Mouse (Mus musculus): Measurements from ENCODE around the gene Cldn10. TPM values are rescaled to one million over a fixed set of nuclear protein-coding genes. Genes with fewer than 3 reads are reported as not detected.

Cldn10 gene
- total RNA-seq, 2 experiments from 2014 or later, result 29.1 to 30.0 TPM

DNA sequence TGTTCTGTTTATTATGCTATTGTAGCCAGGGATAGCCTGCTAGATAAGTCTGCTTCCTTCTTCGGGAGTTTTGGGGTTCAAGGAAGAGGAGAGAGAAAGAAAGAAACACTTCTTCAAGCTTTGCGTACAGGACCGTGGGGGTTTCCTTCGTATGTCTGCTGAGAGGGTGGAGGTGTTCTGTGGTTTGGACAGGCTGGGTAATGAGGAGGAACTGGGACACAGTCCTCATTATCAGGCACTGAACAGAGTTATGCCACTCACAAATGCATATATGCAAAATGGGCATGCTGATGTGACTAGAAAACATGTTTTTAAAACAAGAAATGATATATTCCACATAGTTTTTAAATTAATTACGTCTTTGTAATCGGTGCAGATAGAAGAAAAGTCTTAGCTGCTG lies 68.9 kb downstream of the Cldn10 start:
- no peak for DNase-seq (ENCODE audit: low spot score in 2 of 2)

DNA sequence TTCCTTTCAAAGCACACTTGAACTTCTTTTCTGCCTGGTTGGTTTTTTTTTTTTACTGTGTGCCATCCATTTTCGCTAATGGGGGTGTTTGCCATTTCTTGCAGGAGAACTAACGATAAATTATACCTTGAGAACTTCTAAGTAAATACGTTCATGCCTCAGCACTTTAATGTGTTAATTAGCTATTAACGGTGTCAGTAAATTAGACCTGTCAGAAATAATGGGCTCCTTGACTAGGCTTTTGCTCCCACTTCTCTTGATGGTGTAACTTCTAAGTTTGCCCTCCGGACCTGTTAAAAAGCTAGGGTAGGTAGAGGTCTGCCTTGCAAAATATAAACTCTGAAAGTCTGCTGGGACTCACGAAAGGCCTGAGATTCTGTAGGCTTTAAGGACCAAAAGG lies 70.6 kb downstream of the Cldn10 start:
- no peak for DNase-seq (ENCODE audit: low spot score in 2 of 2)

DNA sequence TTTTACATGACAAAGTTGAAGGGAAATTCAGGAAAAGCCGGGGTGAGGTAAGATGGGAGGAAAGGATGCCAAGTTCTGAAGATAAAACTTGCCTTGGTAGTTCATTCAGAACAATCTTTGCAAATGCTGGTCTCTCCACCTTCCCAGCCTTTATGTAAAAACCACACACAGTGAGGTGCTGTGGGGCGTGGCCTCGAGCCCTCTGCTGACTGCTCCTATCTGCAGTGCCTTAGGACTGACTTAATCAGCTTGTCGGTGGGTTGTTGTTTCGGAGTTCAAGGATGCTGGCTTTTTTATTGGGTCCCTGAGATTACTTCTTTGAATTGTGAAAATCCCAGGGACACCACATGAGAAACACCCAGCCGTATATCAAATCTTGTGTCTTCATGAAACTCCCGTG lies 74.5 kb downstream of the Cldn10 start:
- DNase-seq (ENCODE audit: low spot score in 2 of 2), result no peak

DNA sequence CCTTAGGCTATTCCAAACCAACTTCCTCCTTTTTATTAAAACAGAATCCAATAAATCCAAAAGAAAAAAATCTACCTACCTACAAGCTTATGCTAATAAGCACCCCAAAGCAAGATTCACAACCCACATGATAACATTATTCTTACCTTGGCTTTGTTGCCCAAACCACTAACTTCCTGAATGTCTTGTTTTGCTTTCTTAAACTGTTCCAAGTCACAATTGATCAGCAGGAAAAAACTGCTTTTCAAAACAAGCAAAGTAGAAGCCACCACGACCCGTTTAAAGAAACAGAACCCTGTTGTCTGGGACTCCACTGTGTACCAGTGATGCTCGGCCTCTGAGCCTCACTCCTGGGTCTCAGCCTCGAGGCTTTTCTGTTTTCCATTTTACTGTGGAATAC lies 77.2 kb downstream of the Cldn10 start:
- no peak for DNase-seq (ENCODE audit: low spot score in 2 of 2)

DNA sequence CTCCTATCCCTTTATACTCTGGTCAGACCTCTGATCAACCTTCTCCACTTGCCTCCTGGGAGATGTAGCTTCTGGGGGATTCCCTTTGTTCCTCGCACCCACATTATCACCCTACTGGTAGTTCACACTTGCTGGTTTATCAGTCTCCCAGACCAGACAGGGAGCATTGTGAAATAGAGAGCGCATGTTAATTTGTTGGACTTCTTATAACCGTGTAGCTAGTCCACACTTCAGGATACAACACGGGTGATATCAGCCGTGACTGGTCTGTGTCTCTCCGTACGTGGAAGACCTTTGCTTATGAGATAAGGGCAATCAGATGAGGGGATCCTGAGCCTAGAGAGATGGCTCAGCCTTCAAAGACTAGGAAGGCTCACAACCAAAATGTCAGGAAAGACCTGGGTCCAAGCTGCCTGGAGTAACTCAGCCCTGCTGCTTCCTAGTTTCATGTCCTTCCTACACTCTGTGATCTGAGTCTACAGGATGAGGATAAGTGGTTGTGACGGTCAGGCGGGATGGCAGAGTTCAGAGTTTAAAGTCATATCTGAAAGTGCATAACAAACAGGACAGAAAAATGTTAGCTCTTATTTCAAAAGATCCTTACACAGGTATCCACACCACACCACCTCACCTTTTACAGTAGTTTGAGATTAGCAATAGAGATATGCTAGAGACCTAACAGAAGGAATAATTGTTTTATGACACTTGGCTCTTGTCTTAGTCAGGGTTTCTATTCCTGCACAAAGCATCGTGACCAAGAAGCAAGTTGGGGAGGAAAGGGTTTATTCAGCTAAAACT lies 78.5 kb downstream of the Cldn10 start:
- no peak for DNase-seq (ENCODE audit: low spot score in 2 of 2)

DNA sequence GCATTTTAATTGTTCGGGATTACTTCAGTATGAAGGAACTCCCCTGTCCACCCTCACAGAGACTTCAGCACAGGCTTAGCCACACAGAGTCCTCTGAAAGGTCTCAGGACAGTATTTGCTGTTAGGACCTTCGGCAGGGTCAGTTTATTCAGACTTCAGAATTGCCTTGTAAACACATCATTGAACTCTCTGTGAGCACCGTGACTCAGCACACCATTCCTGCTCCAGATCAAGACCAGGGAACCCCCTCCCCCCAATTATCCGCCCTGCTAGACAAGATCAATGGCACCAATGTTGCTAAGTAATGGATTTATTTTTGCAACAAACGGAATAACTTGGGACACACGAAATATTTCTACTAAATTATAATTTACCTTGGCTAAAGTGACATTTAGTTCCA lies 79.7 kb downstream of the Cldn10 start:
- DNase-seq (ENCODE audit: low spot score in 2 of 2), result no peak

DNA sequence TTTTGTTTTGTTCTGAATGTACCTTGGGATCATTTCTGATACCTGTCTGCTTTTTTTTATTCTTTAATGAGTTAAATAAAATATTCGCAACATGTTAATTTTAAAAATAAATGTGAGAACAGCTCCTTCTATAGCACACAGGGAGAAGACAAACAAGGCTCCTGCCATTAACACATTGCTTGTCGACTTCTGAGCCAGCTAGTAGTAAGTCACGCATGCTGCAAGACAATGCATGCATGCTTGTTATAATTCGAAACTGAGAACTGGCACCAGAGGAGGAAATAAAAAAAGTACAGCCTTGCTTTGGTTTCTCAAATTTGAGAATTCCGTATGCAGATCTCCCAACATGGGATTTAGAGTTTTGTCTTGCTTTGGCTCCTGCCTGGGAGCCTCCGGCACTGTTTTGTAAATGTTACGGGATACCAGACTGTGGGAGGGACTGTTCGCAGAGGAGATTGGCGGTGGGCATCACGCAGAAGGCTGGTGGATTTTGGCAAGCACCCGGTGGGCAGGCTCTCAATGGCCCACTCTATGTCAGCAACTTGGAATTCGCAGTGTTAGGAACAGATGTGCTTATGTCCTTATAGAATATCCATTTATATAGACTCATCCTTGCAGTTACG lies 80.5 kb downstream of the Cldn10 start:
- DNase-seq (ENCODE audit: low spot score in 2 of 2), result no peak

DNA sequence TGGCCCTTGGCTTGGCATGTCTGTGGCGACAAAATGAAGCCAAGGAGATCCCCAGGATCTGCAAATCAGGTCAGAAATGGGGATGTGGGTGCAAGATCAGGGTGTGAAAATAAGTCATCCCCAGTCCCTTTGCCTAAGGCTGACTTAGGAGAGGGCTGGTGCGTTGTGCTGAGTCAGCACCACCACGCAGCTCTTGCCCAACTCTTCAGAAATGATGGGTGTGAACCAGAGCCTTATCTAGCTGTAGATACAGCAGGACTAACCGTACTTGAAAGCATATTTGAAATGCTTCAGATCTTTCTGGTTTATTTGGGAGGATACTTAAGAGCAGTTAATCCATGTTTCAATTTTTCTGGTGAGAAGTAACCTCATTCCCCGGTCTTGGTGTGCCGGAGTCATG lies 82.0 kb downstream of the Cldn10 start:
- DNase-seq (ENCODE audit: low spot score in 2 of 2), result no peak

DNA sequence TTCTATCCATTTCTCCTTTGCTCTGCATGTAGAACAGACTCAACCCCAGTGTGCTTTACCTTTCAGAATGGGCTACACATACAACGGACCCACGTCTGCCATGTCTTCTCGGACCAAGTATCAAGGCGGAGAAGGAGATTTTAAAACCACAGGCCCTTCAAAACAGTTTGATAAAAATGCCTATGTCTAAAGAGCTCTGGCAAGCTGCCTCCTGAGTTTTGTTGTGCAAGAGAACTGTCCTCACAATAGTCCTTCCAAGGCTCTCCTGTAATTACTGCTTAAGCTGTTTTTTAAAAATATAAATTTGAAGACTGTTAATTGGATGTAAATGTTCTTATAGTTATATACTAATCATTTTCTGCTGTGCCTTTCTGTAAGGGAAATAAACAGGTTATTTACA lies 86.4 kb downstream of the Cldn10 start:
- DNase-seq (ENCODE audit: low spot score in 2 of 2), result no peak

DNA sequence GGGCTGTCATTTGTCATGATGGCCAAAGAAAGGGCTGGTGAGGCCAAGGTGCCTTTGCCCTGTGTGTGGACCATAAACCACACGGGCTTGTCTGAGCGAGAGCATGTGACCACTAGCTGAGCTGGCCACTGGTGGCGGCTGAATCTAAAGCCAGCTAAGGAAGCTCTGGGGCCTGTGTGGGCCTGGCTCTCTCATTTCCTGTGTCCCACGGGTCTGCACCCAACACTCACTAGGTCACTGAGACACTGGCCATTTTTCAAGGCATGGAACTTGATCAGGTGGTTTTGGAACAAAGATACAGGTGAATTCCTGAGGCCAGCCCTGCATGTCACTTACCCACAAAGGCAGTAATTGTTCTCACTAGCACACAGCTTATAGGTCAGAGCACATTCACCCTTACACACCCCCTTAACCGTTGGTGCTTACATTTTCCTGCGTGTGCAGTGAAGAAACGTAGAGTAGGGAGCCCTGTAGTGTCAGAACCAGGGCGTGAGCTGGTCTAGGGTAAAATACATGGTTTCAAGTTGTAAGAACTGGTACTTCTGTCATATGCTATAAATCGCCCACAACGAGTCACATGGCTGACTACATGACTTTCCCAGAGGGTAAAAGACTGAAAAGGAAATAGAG lies 87.2 kb downstream of the Cldn10 start:
- no peak for DNase-seq (ENCODE audit: low spot score in 2 of 2)

DNA sequence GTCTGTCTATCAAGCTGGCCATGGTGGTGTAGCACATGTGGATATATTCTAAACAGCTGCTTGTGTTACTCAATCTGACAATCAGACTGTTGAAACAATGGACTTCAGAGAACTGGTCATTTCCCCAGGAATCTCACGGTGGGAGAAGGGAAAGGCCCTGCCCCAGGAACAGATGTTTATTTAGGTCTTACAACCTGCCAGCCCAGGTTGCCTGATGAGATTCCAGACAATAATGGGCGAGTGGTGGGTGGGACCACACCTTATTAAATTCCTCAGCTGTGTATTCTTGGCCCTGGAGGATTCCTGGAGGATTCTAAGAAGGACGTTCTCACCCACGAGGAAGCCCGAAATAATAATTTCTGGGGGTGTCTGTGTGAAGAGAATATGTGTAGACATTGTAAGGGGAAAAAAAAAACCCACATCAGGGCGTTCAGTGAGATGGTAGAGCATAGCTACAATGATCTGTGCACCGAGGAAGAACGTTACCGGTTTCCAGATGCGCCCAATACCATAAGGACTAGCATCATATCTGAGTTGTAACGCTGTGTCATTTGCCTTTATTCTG lies 90.7 kb downstream of the Cldn10 start:
- DNase-seq (ENCODE audit: low spot score in 2 of 2), result no peak

DNA sequence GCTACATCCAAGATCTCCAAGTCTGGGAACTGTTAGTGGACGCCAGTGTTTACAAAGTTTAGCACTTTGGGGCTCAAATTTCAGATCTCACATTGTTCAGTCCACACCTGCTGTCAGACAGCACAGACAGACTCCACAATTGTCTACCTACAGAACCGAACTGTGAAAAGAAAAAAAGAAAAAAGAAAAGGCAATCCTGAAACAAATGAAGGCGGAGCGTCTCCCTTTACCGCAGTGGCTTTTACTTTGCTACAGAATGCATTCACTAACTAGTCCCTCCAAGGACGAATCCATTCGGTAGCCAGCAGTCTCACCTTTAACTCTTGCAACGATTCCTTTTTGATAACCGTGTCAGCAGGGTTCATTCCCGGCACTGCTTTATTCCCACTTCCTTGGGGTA lies 93.0 kb downstream of the Cldn10 start:
- no peak for DNase-seq (ENCODE audit: low spot score in 2 of 2)

DNA sequence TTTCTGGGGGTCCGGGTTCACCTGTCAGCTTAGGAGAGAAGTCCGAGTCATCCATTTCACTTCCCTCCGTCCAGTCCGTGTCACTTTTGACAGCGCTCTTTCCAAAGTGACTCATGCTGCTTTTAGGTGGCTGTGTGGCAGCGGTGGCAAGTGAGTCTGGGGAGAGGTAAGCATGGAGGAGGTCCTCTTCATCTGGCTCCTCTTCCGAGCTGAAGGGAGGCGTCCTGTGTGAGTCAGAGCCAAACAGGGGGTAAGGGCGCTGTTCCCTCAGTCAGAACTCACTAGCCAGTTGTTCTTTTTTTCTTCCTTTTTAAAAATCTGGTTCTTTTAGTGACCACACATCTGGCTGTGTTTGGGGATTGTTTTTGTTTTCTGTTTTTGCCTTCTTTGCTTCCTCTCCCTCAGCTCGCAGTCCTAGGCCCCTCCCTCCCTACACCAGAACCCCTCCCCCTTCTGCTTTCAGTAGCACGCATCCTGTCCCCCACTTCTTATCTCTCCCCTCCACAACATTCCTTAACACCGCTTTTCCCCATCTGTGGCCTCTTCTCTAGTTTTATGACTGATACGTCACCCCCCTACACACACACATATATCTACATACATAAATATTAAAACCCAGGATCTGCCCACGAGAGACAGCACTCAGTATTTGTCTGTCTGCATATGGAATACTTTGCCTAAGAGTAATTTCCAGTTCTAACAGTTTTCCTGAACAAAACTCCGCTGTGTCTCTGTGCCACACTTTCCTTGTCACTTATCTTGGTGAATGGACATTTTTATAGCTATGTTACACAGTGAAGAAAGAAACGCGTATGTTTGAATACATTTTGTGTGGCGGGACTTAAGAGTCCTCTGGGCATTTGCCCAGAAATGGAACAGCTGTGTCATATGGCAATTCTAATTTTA lies 95.9 kb downstream of the Cldn10 start:
- no peak for DNase-seq (ENCODE audit: low spot score in 2 of 2)

DNA sequence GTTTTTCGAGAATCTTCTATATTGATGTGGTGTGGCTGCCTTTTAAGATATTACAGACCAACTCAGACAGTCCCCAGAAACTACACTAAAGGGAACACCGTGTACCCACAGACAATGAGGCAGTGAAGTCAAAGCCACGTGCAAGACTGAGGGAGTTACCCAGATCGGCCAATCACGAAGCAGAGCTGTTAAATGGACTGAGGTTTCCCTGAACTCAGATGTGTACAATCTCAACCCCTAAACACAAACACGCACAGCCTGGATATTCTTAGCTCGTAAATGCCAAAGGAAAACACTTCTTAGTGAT lies 96.5 kb downstream of the Cldn10 start:
- peak in 1 of 2 experiments; percentile 25 for DNase-seq (ENCODE audit: low spot score in 2 of 2)

DNA sequence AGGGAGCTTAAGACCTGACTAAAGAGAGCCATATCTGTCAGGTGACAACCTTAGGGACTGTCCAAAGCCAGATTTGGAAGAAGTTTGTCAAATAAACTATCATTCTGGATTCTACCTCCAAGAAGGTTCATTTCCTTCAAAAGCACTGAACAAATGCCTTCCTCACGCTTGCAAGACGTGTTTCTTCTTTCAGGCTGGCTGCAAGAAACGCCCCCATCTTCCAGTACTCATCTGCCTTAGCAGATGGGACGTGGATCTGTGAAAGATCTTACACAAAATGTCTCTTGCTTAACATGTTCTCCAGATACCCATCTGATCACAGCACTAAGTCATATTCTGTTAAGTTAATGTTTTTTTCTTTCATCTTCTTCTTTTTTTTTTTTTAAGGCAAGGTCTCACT lies 102.4 kb downstream of the Cldn10 start:
- peak; percentile 65 to 69 for DNase-seq (ENCODE audit: low spot score in 2 of 2)

DNA sequence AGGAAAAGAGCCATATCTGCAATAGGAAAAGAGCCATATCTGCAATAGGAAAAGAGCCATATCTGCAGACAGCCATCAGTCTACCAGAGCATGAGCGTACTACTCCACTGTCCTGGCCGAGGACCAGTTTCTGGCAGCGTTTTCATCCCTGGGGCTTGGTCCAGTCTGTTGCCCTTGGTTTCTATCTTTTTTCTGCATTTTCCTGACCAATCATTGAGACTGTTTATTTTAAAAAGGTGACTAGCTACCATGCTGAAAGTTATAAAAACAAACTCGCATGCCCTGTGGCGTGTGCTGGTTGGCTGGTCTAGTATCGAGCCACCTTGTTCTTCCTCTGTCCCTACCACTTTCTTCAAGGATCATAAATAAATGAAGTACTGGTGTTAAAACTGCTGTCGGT lies 107.5 kb downstream of the Cldn10 start:
- no peak for DNase-seq (ENCODE audit: low spot score in 2 of 2)

DNA sequence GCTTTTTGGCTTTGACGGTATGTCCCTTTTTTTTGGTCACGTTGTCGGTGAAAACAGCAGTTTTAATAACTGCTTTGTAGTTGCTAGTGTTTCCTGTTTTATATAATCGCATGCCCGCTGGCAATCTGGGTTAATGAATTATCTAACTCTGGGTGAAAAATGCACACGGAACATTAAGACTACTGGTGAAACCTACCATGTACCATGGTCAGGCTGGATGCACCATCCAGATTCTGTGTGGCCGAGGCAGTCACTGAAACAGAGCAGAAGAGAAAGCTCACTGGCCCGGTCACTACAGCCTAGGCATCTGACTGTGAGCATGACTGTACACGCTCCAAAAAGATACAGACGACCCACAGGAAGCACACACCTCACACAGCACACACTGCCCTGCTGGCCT lies 107.9 kb downstream of the Cldn10 start:
- no peak for DNase-seq (ENCODE audit: low spot score in 2 of 2)

DNA sequence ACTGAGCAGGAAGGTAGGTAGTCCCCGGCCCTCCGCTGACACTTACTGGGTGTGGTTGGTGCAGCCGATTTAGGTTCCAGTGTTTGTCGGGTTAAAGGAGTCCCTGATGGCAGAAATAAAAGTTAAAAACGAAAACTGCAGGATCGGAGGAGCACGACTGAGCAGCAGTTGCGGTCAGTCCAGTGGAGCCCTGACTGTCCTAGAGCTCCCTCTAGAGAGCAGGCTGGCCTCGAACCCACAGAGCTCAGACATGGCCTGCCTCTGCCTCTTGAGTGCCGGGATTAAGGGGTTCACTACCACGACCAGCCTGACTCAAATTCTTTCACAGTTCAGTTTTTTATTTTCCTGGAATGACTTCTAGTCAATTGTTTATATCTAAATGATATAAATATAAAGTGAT lies 112.2 kb downstream of the Cldn10 start:
- DNase-seq (ENCODE audit: low spot score in 2 of 2), result no peak

DNA sequence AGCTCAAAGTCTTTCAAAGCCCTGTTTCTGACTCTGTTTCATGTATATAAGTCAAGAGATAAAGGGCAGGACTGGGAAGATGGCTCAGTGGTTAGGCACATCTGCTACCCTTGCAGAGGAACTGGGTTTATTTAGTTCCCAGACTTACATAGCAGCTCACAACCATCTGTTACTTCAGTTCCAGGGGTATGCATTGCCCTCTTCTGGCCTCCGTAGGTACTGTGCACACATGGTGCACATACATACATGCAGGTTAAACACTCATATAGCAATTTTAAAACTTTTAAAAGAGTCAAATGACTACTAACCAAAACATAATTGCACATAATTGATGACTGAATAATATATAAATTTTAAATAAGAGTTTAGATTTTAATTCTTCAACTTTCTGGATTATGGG lies 113.2 kb downstream of the Cldn10 start:
- no peak for DNase-seq (ENCODE audit: low spot score in 2 of 2)

DNA sequence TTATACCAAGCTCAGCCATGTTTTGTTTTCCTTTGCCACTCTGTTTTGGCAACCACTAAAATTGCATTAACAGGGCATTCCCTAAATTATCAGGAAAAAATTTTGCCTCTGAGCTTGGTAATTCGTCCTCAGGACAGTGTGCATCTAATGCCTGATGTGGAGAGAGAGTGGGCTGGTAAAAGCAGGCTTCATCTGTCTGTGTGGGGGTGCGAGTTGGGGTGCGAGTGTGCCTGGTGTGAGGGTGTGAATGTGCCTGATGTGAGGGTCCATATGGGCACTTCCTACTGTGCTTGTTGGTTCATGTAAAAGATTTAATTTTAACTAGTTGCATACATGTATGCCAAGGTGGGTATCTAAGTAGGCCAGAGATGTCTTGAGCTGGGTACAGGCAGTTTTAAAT lies 115.7 kb downstream of the Cldn10 start:
- DNase-seq (ENCODE audit: low spot score in 2 of 2), result peak; percentile 31 to 42

DNA sequence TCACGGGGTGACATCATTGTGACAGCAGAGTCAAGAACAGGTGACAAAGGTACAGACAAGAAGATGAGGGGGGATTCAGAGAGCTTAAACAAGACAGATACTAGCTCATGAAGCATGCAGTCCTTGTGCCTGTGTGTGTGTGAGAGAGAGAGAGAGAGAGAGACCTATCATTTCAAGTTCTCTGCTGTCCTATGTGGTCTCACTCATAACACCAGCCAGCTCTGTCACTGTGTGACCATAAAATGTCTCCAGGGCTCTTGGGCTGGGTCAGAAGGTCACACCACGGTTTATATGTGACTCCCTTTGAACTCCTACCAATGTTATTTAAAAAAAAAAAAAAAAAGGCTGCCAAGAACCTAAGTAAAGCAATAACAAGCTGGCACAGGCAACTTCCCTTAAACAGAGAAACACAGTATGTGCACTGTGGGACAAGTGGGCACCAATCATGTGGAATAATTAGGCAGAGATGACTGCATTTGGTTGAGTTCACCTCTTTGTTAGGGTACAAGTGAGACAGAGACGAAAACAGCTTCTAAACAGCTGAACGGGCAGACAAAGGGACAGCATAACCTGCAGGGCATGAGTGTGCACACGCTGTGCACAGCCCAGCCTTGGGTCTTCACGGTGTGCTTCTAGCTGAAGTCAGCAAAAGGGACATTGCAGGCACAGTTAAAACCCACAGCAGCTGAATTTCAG lies 116.3 kb downstream of the Cldn10 start:
- DNase-seq (ENCODE audit: low spot score in 2 of 2), result no peak
